Mouse (Mus musculus) WW6 (cell line): ENCODE measurements at regions not wholly inside any gene's neighbourhood (a gene's known extent, or its start where the extent isn't known, plus 50 kb on each side); places are given as distances from the start of the nearest gene placed in this dataset.

Experiments used
- DNase-seq: peaks from one replicate; pipeline ENCODE4 v3.0.0-alpha.2; 2013; ENCODE audit warnings: low read depth, low spot score

GRCm38 (mm10) chr1:137452749-137453148 lies 492.5 kb upstream of the Nr5a2 start:
- no peak for DNase-seq

- no peak for DNase-seq
Observed at GRCm38 (mm10) chr1:137446497-137446896, 486.2 kb upstream of the Nr5a2 start.

DNA sequence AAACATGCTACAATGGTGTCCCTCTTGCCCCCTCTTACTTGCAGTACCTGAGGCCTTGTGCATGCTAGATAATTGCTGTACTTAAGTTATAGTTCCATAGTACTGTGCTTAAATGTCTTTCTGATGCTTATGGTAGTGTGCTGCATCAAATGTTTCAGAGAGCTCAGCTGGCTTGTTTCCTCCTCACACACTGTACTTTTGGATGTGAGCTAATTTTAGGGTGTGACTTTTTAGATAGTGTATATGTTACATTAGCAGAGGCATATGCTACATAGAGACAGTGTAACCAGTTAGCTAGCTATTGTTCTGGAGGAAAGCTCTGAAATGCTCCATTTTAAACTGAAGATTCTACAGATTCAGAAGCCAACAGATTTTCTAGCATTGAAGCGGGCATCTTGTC lies 467.9 kb upstream of the Nr5a2 start:
- no peak for DNase-seq

DNA sequence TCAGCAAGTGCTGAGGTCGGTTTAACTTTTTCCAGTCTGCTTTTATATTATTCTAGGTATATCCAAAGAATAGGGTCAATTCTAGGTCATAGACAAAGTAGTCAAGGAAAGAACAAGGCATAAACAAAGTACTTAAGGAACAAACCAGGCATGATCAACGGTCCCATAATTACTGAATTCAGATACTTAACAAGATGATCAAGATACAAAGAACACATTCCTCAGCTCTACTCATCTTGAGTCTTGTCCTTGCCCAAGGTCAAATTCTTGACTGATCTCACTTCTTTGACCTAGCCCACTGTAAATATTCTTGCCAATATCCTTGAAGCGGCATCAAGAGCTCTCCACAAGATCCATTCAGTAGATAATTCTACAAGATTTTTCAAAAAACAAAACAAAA lies 458.1 kb upstream of the Nr5a2 start:
- peak; percentile 39 for DNase-seq

DNA sequence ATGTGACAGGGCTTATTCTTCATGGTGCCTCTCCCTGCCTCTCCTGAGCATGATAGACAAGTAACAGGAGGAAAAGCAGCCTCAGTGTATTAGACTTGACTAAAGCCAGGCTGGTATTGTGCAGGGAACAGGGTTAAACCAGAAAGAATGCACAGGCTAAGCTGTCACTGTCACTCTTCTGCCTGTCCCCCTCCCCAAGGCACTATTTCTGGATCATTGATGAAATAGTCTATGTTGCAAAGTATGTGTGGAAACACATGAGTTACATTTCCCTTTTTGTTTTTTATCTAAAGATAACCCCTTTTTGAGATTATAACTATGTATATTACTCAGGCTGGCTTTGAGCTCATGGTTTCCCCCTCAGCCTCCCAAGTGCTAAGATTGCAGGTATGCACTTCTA lies 436.5 kb upstream of the Nr5a2 start:
- DNase-seq, result no peak

DNA sequence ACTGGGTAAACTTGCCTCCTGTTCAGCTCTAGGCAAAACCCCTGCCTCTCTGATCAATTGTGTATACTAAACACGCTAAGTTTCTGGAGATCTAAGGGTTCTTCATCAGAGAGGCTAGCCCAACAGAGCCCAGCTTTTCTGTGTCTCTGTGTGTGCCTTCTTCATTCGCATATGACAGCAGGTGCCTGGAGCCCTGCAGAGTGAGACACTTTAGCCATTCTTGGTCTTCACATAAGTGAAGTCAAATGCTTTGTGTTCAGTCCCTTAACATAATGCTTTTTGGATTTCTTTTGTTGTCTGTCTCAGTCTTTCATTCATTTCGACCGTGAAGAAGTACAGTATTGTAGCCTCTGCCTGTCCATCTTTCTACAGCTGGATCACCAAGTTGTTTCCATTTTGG lies 427.3 kb upstream of the Nr5a2 start:
- DNase-seq, result peak; percentile 14

DNA sequence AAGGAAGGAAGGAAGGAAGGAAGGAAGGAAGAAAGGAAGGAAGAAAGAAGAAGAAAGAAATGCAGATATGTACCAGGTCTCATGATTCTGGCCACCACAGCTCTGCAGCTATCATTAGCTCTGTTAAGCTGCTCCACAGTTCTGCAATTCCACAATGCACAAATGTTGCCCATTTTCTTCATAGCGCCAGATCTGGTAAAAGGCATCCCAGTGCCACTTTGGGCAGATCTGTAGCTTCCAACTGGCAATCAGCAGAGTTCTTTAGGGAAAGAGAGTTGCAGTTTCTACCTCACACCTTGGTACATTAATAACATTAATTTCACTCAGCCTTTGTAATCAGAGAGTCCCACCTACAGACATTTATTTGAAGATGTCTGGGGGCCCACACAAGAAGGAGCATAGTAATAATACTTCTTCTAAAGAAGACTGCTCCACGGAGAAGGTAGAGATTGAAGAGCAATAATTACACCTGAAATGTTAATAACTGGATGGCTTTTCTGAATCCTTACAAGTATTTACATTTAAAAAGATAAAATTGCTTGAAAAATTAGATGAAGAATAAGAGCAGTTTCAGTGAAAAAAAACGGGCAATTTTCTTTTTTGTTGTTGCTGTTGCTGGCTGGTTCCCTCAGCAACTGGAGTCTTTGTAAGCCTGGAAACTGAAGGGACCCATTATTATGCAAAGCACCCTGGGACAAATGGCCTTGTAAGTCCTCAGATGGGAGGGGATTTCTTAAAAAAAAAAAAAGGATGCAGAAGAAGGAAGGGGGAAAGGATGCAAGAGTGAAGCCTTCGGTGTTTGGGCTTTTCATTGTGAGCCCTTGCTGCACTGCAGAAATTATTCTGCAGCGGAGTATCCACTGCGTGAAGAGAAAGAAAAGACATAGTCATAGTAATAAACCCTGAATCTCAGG lies 418.1 kb upstream of the Nr5a2 start:
- DNase-seq, result peak; percentile 29

- DNase-seq, result no peak
Observed at GRCm38 (mm10) chr1:137376685-137377084, 416.4 kb upstream of the Nr5a2 start.

- DNase-seq, result no peak
Observed at GRCm38 (mm10) chr1:137374641-137375040, 414.4 kb upstream of the Nr5a2 start.

- no peak for DNase-seq
Observed at GRCm38 (mm10) chr1:137373509-137374420, 413.5 kb upstream of the Nr5a2 start.

GRCm38 (mm10) chr1:137372236-137372635 lies 412.0 kb upstream of the Nr5a2 start:
- no peak for DNase-seq

DNA sequence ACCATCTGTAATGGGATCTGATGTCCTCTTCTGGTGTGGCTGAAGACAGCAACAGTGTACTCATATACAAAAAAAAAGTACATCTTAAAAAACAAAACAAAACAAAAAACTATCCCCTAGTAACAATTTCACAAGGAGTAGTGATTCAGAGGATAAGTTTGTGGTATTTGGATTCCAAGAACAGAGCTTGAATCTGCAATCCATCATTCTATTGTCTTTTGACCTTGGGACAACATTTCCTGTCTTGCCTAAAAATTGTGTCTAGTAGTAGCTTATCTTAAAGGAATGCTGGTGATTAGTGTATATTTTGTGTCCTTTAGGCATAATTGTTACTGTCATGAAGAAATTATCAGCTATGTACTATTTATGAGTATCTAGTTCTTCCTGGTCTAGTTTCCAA lies 404.1 kb upstream of the Nr5a2 start:
- DNase-seq, result no peak

- no peak for DNase-seq
Observed at GRCm38 (mm10) chr1:137363969-137364368, 403.7 kb upstream of the Nr5a2 start.

DNA sequence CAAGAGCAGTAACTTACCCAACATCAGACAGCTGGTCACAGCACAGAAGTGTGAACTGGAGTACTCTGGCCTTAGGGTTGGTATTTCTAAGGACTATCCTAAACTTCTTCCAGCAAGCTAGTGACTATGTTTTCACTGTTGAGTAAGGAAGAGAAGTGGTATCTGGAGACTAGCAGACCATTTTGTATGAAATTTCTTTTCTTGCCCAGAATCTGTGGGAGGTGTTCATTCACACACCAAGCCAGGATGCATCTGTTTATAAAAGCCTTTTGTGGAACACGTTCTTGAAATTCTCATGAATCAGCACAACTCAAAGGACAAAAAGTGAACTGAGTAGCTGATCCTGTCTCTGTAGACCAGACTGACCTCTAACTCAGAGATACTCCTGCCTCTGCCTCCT lies 403.3 kb upstream of the Nr5a2 start:
- DNase-seq, result no peak

DNA sequence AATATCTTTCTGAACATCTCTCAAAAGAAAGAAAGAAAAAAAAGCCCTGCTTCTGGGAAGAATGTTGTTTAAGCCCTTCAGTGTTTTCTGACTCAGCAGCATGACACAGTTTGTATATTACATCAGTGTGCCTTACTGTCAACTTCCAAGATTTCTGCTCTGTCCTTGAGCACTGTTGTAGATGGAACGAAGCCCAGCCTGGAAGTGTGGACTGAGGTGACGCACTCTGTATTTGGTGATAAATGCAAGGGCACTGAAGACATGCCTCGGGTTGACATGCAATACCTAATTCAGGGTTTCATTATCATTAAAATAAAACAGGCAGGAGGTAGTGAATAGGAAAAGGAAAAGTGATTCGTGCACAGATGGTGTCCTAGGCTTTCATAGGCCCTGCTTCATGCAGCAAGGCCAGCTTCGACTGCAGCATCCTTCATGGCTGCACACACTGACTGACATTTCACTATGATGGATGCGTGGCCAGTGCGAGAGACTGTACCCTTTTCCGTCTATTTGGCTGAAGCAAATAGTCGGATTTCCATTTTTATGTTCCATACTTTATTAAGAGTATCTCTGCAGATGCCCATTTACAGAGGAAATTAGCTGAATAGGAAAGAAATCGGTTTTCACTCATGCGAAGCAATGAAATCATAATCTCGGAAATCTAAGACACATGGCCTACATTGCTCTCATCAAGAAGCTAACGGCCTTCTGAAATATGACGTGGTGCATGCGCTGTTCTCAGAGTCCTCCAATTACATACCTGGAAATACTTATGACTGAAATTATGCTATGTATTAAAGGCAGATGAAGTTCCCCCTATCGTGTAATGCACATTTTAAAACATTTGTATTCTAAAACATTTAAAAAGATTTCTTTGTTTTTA lies 400.7 kb upstream of the Nr5a2 start:
- DNase-seq, result no peak

DNA sequence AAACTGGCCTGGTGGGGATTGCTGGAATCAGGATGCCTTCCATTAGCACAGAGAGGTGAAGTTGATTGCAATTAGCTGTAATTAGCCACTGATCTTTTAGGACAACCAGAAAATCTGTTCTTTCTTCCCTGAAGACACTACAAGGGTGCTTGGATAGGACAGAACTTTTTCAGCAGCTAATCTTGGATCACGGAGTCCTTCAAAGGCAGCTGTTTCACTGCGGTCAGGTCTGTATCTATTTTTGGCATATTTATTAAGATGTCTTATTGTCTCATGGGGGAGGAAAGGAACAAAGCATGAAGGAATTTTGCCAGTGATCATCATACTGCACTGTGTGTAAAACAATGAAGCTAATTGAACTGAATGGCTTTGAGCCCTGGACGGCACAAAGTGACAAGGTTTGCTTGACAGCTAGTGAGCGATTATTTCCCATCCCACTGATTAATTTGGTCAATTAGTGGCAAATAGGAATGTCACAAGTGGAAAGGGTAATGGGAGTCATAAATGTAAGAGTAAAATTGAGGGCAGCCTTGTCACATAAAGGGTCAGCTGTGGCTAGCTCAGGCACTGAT lies 395.8 kb upstream of the Nr5a2 start:
- no peak for DNase-seq

DNA sequence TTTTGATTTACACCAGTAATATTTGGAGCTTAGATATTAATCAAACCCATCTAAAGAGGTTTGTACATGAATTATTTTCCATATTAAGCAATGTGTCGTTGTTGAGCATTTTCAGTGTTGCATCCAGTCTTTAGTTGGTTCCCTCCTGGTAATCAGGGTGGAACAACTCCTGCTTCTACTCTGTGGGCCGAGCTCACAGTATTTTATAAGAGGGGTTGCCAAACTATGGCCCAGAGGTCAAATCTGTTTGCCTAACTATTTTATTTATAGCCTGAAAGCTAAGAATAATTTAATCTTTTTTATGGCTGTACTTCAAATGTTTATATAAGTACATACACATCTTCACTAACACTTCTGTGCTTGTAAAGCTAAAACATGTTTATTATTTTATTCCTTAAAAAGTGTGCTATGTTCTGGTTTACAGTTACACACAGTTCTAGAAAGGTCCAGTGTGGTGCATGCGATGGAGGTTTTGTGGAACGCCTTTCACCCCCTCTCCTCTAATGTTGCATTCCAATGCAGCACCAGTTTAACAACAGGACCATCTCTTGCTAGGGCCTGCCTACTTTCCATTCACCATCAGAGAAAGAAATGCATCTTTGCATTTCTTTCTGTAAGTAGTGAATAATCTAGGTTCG lies 392.3 kb upstream of the Nr5a2 start:
- DNase-seq, result no peak

DNA sequence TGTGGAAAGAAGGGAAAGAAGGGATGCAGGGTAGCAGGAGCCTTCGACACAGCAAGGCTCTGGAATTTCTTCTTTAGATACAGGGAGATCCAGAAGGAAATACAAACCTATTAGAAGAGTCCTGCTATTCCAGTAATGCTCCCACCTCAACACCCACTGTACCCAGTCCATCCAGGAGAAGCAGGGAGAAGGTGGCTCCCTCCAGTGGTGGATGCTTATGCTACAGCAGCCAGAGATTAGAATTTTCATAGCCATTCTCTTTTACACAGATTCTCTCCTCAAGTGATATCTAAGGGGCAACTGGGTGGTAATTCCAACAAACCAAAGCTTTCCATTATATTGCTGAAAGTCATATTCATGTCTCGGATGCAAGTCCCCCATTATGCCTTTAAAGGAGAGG lies 373.9 kb upstream of the Nr5a2 start:
- DNase-seq, result no peak

- DNase-seq, result no peak
Observed at GRCm38 (mm10) chr1:137332108-137332769, 372.0 kb upstream of the Nr5a2 start.

GRCm38 (mm10) chr1:137331746-137332107 lies 371.5 kb upstream of the Nr5a2 start:
- no peak for DNase-seq
